Mouse (Mus musculus) midbrain, postnatal 0 days (tissue): ENCODE results near the gene Sgsm2. TPM values are rescaled to one million over a fixed set of nuclear protein-coding genes. Genes with fewer than 3 reads are reported as not detected.
"Not testable (repeated sequence)": the region's sequence is repeated elsewhere in the genome, so short reads cannot be mapped to it uniquely, and the experiment has no call there.

Experiments
- ATAC-seq: fragments of 200-750 bp; cut with Nextera tagmentation; 2 replicates; pipeline ENCODE4 v1.8.0; 2017; ENCODE audit warnings: moderate number of reproducible peaks, mild to moderate bottlenecking, moderate TSS enrichment, moderate library complexity; ENCODE audit not compliant: low FRiP score
- DNase-seq: peaks from one replicate; pipeline ENCODE4 v3.0.0-alpha.2; 2015; ENCODE audit warnings: low spot score
- H3K27ac ChIP-seq: fragments of 300-500 bp; sonication (generic); 2 replicates; pipeline ENCODE4 v1.5.1; 2014; ENCODE audit warnings: low read depth, mild to moderate bottlenecking, low read length, mixed read lengths
- H3K27me3 ChIP-seq: fragments of 300-500 bp; sonication (generic); 2 replicates; pipeline ENCODE4 v1.6.1; 2014; ENCODE audit warnings: low read length, control low read depth, mixed read lengths; ENCODE audit not compliant: insufficient read depth
- H3K36me3 ChIP-seq: fragments of 300-500 bp; sonication (generic); 2 replicates; pipeline ENCODE4 v1.6.1; 2014; ENCODE audit warnings: low read length, control low read depth, mixed read lengths; ENCODE audit not compliant: insufficient read depth
- H3K4me1 ChIP-seq: fragments of 300-500 bp; sonication (generic); 2 replicates; pipeline ENCODE4 v1.6.1; 2014; ENCODE audit warnings: mild to moderate bottlenecking, control low read depth, antibody characterized with exemption, low read length, mixed read lengths; ENCODE audit not compliant: insufficient read depth
- H3K4me2 ChIP-seq: fragments of 300-500 bp; sonication (generic); 2 replicates; pipeline ENCODE4 v1.6.1; 2014; ENCODE audit warnings: low read depth, mild to moderate bottlenecking, low read length, mixed read lengths; ENCODE audit not compliant: poor library complexity, severe bottlenecking
- H3K4me3 ChIP-seq: fragments of 300-500 bp; sonication (generic); 2 replicates; pipeline ENCODE4 v1.5.1; 2014; ENCODE audit warnings: low read depth, mild to moderate bottlenecking, low read length, moderate library complexity
- H3K9ac ChIP-seq: fragments of 300-500 bp; sonication (generic); replicated peaks from 2 replicates; pipeline ENCODE4 v1.6.1; 2014; ENCODE audit warnings: mild to moderate bottlenecking, low read length, moderate library complexity, mixed read lengths; ENCODE audit not compliant: poor library complexity, severe bottlenecking
- H3K9me3 ChIP-seq: fragments of 300-500 bp; sonication (generic); 2 replicates; pipeline ENCODE4 v1.6.1; 2016; ENCODE audit warnings: low read length, control low read depth
- CTCF ChIP-seq: IDR thresholded peaks from 2 replicates; pipeline ENCODE4 v1.5.1; 2016; ENCODE audit warnings: antibody characterized with exemption, mild to moderate bottlenecking
- WGBS: fragments of 180-500 bp; shearing (Covaris S2); extraction: QIAGEN DNeasy Blood & Tissue Kit; methylation state at CpG from one replicate; pipeline ENCODE4 v1.1.7; 2014; 5-methylcytosine and 5-hydroxymethylcytosine counted together
- polyA plus RNA-seq: library from polyadenylated mRNA; unstranded; fragments of >200 nt; fragmentation: Nextera tagmentation; extraction: Ambion mirVana; gene quantifications from 2 replicates; pipeline ENCODE4 v1.2.1, GENCODE M21; 2015
- total RNA-seq: library from RNA; depleted of rRNA; stranded (reverse); fragments of >200 nt; gene quantifications from 2 replicates; pipeline ENCODE4 v1.2.3, GENCODE M21; 2014

Sgsm2 gene
- total and polyA plus RNA-seq, 2 experiments from 2014 or later, result 28.8 to 49.1 TPM

GRCm38 (mm10) chr11:74811538-74811937 lies 85.3 kb downstream of the Sgsm2 start:
- Histone ChIP-seq H3K4me2 (no peak overlapping the region), H3K4me3 (no peak overlapping the region), H3K27ac (no peak overlapping the region), H3K9me3 (no peaks in the 10 kb centered on the region), H3K36me3 (peaks cover 9% of the 10 kb centered on the region), H3K4me1 (no peaks in the 10 kb centered on the region), H3K27me3 (no peaks in the 10 kb centered on the region), H3K9ac (no peak overlapping the region)
- TF ChIP-seq CTCF, result no peak
- no peak for DNase-seq
- ATAC-seq, result no peak
- 83% methylated on average over 5 of the region's 5 CpGs for WGBS

- WGBS, result 93% methylated on average over 3 of the region's 3 CpGs
- H3K4me3 ChIP-seq, DNase-seq, H3K9me3 ChIP-seq, H3K4me1 ChIP-seq, H3K27me3 ChIP-seq, H3K9ac ChIP-seq, ATAC-seq, H3K4me2 ChIP-seq, H3K27ac ChIP-seq: not testable (repeated sequence)
- H3K36me3 ChIP-seq, result peaks cover 14% of the 10 kb centered on the region
Measured at GRCm38 (mm10) chr11:74811027-74811426, 85.8 kb downstream of the Sgsm2 start.

- H3K27ac ChIP-seq, result no peak overlapping the region
Measured at GRCm38 (mm10) chr11:74810134-74810533, 86.7 kb downstream of the Sgsm2 start.

GRCm38 (mm10) chr11:74808251-74808853 lies 88.5 kb downstream of the Sgsm2 start:
- TF ChIP-seq CTCF, result no peak
- ATAC-seq (no peak), DNase-seq (no peak)
- Histone ChIP-seq H3K9ac (no peak overlapping the region), H3K36me3 (peaks cover 22% of the 10 kb centered on the region), H3K27ac (no peak overlapping the region), H3K27me3 (no peaks in the 10 kb centered on the region), H3K9me3 (no peaks in the 10 kb centered on the region), H3K4me1 (no peaks in the 10 kb centered on the region), H3K4me2 (no peak overlapping the region), H3K4me3 (no peak overlapping the region)
- WGBS, result 92% methylated on average over 6 of the region's 6 CpGs

More at GRCm38 (mm10) chr11:74810134-74810533, 86.7 kb downstream of the Sgsm2 start:
- no peaks in the 10 kb centered on the region for H3K27me3 ChIP-seq
- H3K9ac ChIP-seq, result no peak overlapping the region
- no peak overlapping the region for H3K4me2 ChIP-seq
- no peaks in the 10 kb centered on the region for H3K4me1 ChIP-seq
- no peak for DNase-seq
- H3K4me3 ChIP-seq, result no peak overlapping the region
- H3K36me3 ChIP-seq, result peaks cover 14% of the 10 kb centered on the region
- no peaks in the 10 kb centered on the region for H3K9me3 ChIP-seq
- no peak for ATAC-seq
- no peak for TF ChIP-seq CTCF

GRCm38 (mm10) chr11:74807246-74807882 lies 89.5 kb downstream of the Sgsm2 start:
- no peaks in the 10 kb centered on the region for H3K4me1 ChIP-seq
- H3K4me2 ChIP-seq, result no peak overlapping the region
- 96% methylated on average over 6 of the region's 6 CpGs for WGBS
- no peak overlapping the region for H3K27ac ChIP-seq
- no peak overlapping the region for H3K4me3 ChIP-seq
- DNase-seq, result no peak
- H3K27me3 ChIP-seq, result no peaks in the 10 kb centered on the region
- H3K9me3 ChIP-seq, result no peaks in the 10 kb centered on the region
- ATAC-seq, result no peak
- no peak for TF ChIP-seq CTCF
- H3K9ac ChIP-seq, result no peak overlapping the region
- H3K36me3 ChIP-seq, result peaks cover 22% of the 10 kb centered on the region

GRCm38 (mm10) chr11:74804081-74804627 lies 92.7 kb downstream of the Sgsm2 start:
- H3K27ac ChIP-seq, result no peak overlapping the region
- H3K4me1 ChIP-seq, result no peaks in the 10 kb centered on the region
- no peak overlapping the region for H3K4me2 ChIP-seq
- no peak overlapping the region for H3K9ac ChIP-seq
- no peak overlapping the region for H3K4me3 ChIP-seq
- no peaks in the 10 kb centered on the region for H3K27me3 ChIP-seq
- DNase-seq (no peak), ATAC-seq (no peak)
- H3K9me3 ChIP-seq, result no peaks in the 10 kb centered on the region
- WGBS, result 94% methylated on average over 3 of the region's 3 CpGs
- no peak for TF ChIP-seq CTCF
- peaks cover 25% of the 10 kb centered on the region for H3K36me3 ChIP-seq
